Mouse (Mus musculus) c-Kit-positive CD71-negative TER-119-negative erythroid progenitor cells, embryonic 14.5 days (primary cell): ENCODE results near the gene Hic1.
A peak's percentile ranks its signal among the peaks of the same experiment; 100 is the strongest.
"Not testable (repeated sequence)": the region's sequence is repeated elsewhere in the genome, so short reads cannot be mapped to it uniquely, and the experiment has no call there.

ENCODE experiments used
- DNase-seq: peaks from one replicate; pipeline ENCODE4 v3.0.0-alpha.2; 2013; ENCODE audit warnings: low read depth

Gene Hic1

GRCm38 (mm10) chr11:75192336-75193214 is 23.3 kb upstream of the Hic1 start:
- DNase-seq, result peak; percentile 74

GRCm38 (mm10) chr11:75191841-75192240 is 22.5 kb upstream of the Hic1 start:
- DNase-seq, result no peak

GRCm38 (mm10) chr11:75190905-75191441 is 21.7 kb upstream of the Hic1 start, which contains the start of gene Dph1:
Gene Dph1, minus strand, starts transcription at chr11:75191241.
- DNase-seq, result no peak

- DNase-seq, result peak; percentile 89
These were observed 21.0 kb upstream of the Hic1 start for GRCm38 (mm10) chr11:75190371-75190724.

- DNase-seq, result no peak
These were observed 20.5 kb upstream of the Hic1 start for GRCm38 (mm10) chr11:75189713-75190370.

GRCm38 (mm10) chr11:75184986-75185385 is 15.7 kb upstream of the Hic1 start:
- DNase-seq, result no peak

GRCm38 (mm10) chr11:75184573-75184972 is 15.3 kb upstream of the Hic1 start:
- DNase-seq, result no peak

- DNase-seq, result no peak
These were observed 14.7 kb upstream of the Hic1 start for GRCm38 (mm10) chr11:75183917-75184570.

GRCm38 (mm10) chr11:75178672-75179208 is 9.4 kb upstream of the Hic1 start, which contains the start of gene Ovca2:
Gene Ovca2, minus strand, starts transcription at chr11:75178835.
- DNase-seq, result peak; percentile 78

- no peak for DNase-seq
These were observed 8.7 kb upstream of the Hic1 start for GRCm38 (mm10) chr11:75178011-75178410.

- DNase-seq, result not testable (repeated sequence)
These were observed 5.3 kb upstream of the Hic1 start for GRCm38 (mm10) chr11:75174574-75174973.

GRCm38 (mm10) chr11:75173799-75174165 is 4.5 kb upstream of the Hic1 start:
- no peak for DNase-seq

GRCm38 (mm10) chr11:75173095-75173798 is 3.9 kb upstream of the Hic1 start:
- DNase-seq, result peak; percentile 83

GRCm38 (mm10) chr11:75172151-75173094 is 3.1 kb upstream of the Hic1 start:
- DNase-seq, result no peak

- no peak for DNase-seq
These were observed 2.0 kb upstream of the Hic1 start for GRCm38 (mm10) chr11:75171186-75171865.

- DNase-seq, result peak; percentile 97
These were observed 925 bp upstream of the Hic1 start for GRCm38 (mm10) chr11:75170136-75170751.

GRCm38 (mm10) chr11:75168590-75169361 is 543 bp downstream of the Hic1 start:
- no peak for DNase-seq
